In genomic region chr14:53777375-53777774, GRCm38 (mm10) we compare ENCODE assay signal across 12 mouse cellular contexts.
DNase-seq lines count a peak whose midpoint lies in the region; ATAC-seq and TF ChIP-seq lines count a peak whose summit lies in the region.
"Had no signal": no experiment of that assay in that cellular context is flagged by ENCODE, and none has a peak within 500 bp of the region (broad histone marks: within the 10 kb centered on the region; RNA-seq: fewer than 3 reads in every experiment).

No protein-coding gene starts in this region.

- no peaks in the 10 kb centered on the region for H3K9me3 ChIP-seq in midbrain, postnatal 0 days (ENCODE audit: low read length)
- no peaks in the 10 kb centered on the region for H3K9me3 ChIP-seq in midbrain, embryonic 15.5 days
- H3K9me3 ChIP-seq: embryonic facial prominence, embryonic 10.5 days; embryonic facial prominence, embryonic 12.5 days; forebrain, embryonic 13.5 days; forebrain, embryonic 15.5 days had no signal

- WGBS in midbrain, postnatal 0 days = 84% methylated on average over 3 of the region's 3 CpGs
- WGBS in midbrain, embryonic 15.5 days = 66% methylated on average over 3 of the region's 3 CpGs

- H3K9ac ChIP-seq in midbrain, postnatal 0 days (replicated peaks; ENCODE audit: low read length, poor library complexity, severe bottlenecking) = no peak overlapping the region
- H3K9ac ChIP-seq in midbrain, embryonic 15.5 days = no peak overlapping the region
- H3K9ac ChIP-seq: embryonic facial prominence, embryonic 12.5 days; forebrain, embryonic 13.5 days; forebrain, embryonic 15.5 days had no signal

- no peak for ATAC-seq in midbrain, postnatal 0 days (ENCODE audit: low FRiP score)
- no peak for ATAC-seq in midbrain, embryonic 15.5 days (replicated peaks)

- no peak for TF ChIP-seq CTCF in midbrain, postnatal 0 days (IDR thresholded peaks at IDR 0.05)

- no peak overlapping the region for H3K27ac ChIP-seq in midbrain, postnatal 0 days (ENCODE audit: low read depth, low read length)
- H3K27ac ChIP-seq in midbrain, embryonic 15.5 days = no peak overlapping the region
- H3K27ac ChIP-seq: embryonic facial prominence, embryonic 10.5 days; embryonic facial prominence, embryonic 12.5 days; forebrain, embryonic 13.5 days; forebrain, embryonic 15.5 days had no signal

- peak; percentile 10 for DNase-seq in midbrain, postnatal 0 days (ENCODE audit: low spot score)
- peak; percentile 62 for DNase-seq in thymus, postnatal 0 days (ENCODE audit: low spot score)
- no peak for DNase-seq in thymus, postnatal 4 days
- DNase-seq in thymus, postnatal 36 days = peak; percentile 26 to 51
- DNase-seq in adrenal gland, adult 2 months = no peak
- DNase-seq: cerebellum, adult 11-12 months; cerebellum, adult 9-10 months had no signal

- no peak overlapping the region for H3K4me3 ChIP-seq in midbrain, postnatal 0 days (ENCODE audit: low read depth, low read length)
- no peak overlapping the region for H3K4me3 ChIP-seq in midbrain, embryonic 15.5 days
- H3K4me3 ChIP-seq: embryonic facial prominence, embryonic 10.5 days; embryonic facial prominence, embryonic 12.5 days; forebrain, embryonic 13.5 days; forebrain, embryonic 15.5 days had no signal

- no peaks in the 10 kb centered on the region for H3K36me3 ChIP-seq in midbrain, postnatal 0 days (ENCODE audit: insufficient read depth, low read length)
- no peaks in the 10 kb centered on the region for H3K36me3 ChIP-seq in midbrain, embryonic 15.5 days (replicated peaks)
- H3K36me3 ChIP-seq: embryonic facial prominence, embryonic 10.5 days; embryonic facial prominence, embryonic 12.5 days; forebrain, embryonic 15.5 days had no signal

- no peaks in the 10 kb centered on the region for H3K27me3 ChIP-seq in midbrain, postnatal 0 days (ENCODE audit: insufficient read depth, low read length)
- H3K27me3 ChIP-seq in midbrain, embryonic 15.5 days (replicated peaks) = no peaks in the 10 kb centered on the region
- H3K27me3 ChIP-seq: embryonic facial prominence, embryonic 12.5 days; forebrain, embryonic 13.5 days; forebrain, embryonic 15.5 days had no signal

- no peaks in the 10 kb centered on the region for H3K4me1 ChIP-seq in midbrain, postnatal 0 days (ENCODE audit: insufficient read depth, low read length)
- no peaks in the 10 kb centered on the region for H3K4me1 ChIP-seq in midbrain, embryonic 15.5 days
- H3K4me1 ChIP-seq: embryonic facial prominence, embryonic 10.5 days; embryonic facial prominence, embryonic 12.5 days; forebrain, embryonic 13.5 days; forebrain, embryonic 15.5 days had no signal

- H3K4me2 ChIP-seq in midbrain, postnatal 0 days (ENCODE audit: low read depth, low read length, poor library complexity, severe bottlenecking) = no peak overlapping the region
- no peak overlapping the region for H3K4me2 ChIP-seq in midbrain, embryonic 15.5 days
- H3K4me2 ChIP-seq: embryonic facial prominence, embryonic 12.5 days; forebrain, embryonic 13.5 days; forebrain, embryonic 15.5 days had no signal

Comparison
In these comparisons a context has a peak if more than half of its experiments do, and no peak if none do; other contexts are left out.
1. DNase-seq: peak in midbrain, postnatal 0 days (single experiment), thymus, postnatal 0 days (single experiment) and thymus, postnatal 36 days (2 of 2); none in thymus, postnatal 4 days (single experiment) and adrenal gland, adult 2 months (single experiment).